Mouse (Mus musculus): ENCODE data around the gene Gm10717. TPM values are rescaled to one million over a fixed set of nuclear protein-coding genes. Genes with fewer than 3 reads are reported as not detected.
"Not testable (repeated sequence)": the region's sequence is repeated elsewhere in the genome, so short reads cannot be mapped to it uniquely, and the experiment has no call there.

The Gm10717 gene
- total RNA-seq (2021) = not detected

- DNase-seq (ENCODE audit: low spot score in 2 of 2) = peak in 1 of 2 experiments; percentile 5
- intact Hi-C loops (cut with DNase I) = not testable (repeated sequence)
These were observed at the start of gene Gm10717 for GRCm38 (mm10) chr9:3024912-3025467. Gene Gm10717 (plus strand): TSS chr9:3025417.

GRCm38 (mm10) chr9:3000445-3000972 is 24.7 kb upstream of the Gm10717 start, which contains the start of gene Gm10722:
Gene Gm10722 (plus strand): TSS chr9:3000922.
- intact Hi-C loops (cut with DNase I) = not testable (repeated sequence)
- peak in 1 of 2 experiments; percentile 23 for DNase-seq (ENCODE audit: low spot score in 2 of 2)

GRCm38 (mm10) chr9:3001006-3001405 is 24.2 kb upstream of the Gm10717 start:
- DNase-seq (ENCODE audit: low spot score in 2 of 2) = peak in 1 of 2 experiments; percentile 3
- intact Hi-C loops (cut with DNase I) = not testable (repeated sequence)

GRCm38 (mm10) chr9:3001948-3002659 is 23.1 kb upstream of the Gm10717 start:
- DNase-seq (ENCODE audit: low spot score in 2 of 2) = peak; percentile 78 to 91
- intact Hi-C loops (cut with DNase I) = not testable (repeated sequence)

DNA sequence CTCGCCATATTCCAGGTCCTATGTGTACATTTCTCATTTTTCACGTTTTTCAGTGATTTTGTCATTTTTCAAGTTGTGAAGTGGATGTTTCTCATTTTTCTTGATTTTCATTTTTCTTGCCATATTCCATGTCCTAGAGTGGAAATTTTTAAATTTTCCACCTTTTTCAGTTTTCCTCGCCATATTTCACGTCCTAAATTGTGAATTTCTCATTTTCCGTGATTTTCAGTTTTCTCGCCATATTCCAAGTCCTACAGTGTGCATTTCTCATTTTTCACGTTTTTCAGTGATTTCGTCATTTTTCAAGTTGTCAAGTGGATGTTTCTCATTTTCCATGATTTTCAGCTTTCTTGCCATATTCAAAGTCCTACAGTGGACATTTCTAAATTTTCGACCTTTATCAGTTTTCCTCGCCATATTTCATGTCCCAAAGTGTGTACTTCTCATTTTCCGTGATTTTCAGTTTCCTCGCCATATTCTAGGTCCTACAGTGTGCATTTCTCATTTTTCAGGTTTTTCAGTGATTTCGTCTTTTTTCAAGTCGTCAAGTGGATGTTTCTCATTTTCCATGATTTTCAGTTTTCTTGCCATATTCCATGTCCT is 22.3 kb upstream of the Gm10717 start, which contains the start of gene Gm11168:
Gene Gm11168 (plus strand): TSS at position 553 of the 603 bp plus-strand sequence.
- DNase-seq (ENCODE audit: low spot score in 2 of 2); intact Hi-C loops (cut with DNase I): not testable (repeated sequence)

DNA sequence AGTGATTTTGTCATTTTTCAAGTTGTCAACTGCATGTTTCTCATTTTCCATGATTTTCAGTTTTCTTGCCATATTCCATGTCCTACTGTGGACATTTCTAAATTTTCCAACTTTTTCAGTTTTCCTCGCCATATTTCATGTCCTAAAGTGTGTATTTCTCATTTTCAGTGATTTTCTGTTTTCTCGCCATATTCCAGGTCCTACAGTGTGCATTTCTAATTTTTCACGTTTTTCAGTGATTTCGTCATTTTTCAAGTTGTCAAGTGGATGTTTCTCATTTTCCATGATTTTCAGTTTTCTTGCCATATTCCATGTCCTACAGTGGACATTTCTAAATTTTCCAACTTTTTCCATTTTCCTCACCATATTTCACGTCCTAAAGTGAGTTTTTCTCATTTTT is 19.0 kb upstream of the Gm10717 start:
- intact Hi-C loops (cut with DNase I); DNase-seq (ENCODE audit: low spot score in 2 of 2): not testable (repeated sequence)

GRCm38 (mm10) chr9:3006636-3007035 is 18.6 kb upstream of the Gm10717 start:
- intact Hi-C loops (cut with DNase I) = not testable (repeated sequence)
- peak; percentile 69 to 94 for DNase-seq (ENCODE audit: low spot score in 2 of 2)

DNA sequence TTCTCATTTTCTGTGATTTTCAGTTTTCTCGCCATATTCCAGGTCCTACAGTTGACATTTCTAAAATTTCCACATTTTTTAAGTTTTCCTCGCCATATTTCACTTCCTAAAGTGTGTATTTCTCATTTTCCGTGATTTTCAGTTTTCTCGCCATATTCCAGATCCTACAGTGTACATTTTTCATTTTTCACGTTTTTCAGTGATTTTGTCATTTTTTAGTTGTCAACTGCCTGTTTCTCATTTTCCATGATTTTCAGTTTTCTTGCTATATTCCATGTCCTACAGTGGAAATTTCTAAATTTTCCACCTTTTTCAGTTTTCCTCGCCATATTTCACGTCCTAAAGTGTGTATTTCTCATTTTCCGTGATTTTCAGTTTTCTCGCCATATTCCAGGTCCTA is 17.9 kb upstream of the Gm10717 start:
- DNase-seq (ENCODE audit: low spot score in 2 of 2); intact Hi-C loops (cut with DNase I): not testable (repeated sequence)

GRCm38 (mm10) chr9:3009331-3009730 is 15.9 kb upstream of the Gm10717 start:
- DNase-seq (ENCODE audit: low spot score in 2 of 2); intact Hi-C loops (cut with DNase I): not testable (repeated sequence)

DNA sequence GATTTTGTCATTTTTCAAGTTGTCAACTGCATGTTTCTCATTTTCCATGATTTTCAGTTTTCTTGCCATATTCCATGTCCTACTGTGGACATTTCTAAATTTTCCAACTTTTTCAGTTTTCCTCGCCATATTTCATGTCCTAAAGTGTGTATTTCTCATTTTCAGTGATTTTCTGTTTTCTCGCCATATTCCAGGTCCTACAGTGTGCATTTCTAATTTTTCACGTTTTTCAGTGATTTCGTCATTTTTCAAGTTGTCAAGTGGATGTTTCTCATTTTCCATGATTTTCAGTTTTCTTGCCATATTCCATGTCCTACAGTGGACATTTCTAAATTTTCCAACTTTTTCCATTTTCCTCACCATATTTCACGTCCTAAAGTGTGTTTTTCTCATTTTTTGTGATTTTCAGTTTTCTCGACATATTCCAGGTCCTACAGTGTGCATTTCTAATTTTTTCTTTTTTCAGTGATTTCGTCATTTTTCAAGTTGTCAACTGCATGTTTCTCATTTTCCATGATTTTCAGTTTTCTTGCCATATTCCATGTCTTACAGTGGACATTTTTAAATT is 13.1 kb upstream of the Gm10717 start:
- DNase-seq (ENCODE audit: low spot score in 2 of 2); intact Hi-C loops (cut with DNase I): not testable (repeated sequence)

- intact Hi-C loops (cut with DNase I); DNase-seq (ENCODE audit: low spot score in 2 of 2): not testable (repeated sequence)
These were observed 12.4 kb upstream of the Gm10717 start, which contains the start of gene Gm10721 for GRCm38 (mm10) chr9:3012733-3013279. Gene Gm10721 (plus strand): TSS chr9:3013140.

GRCm38 (mm10) chr9:3015354-3015753 is 9.9 kb upstream of the Gm10717 start, which contains the start of gene Gm10720:
Gene Gm10720 (plus strand): TSS chr9:3015654.
- not testable (repeated sequence) for DNase-seq (ENCODE audit: low spot score in 2 of 2)

DNA sequence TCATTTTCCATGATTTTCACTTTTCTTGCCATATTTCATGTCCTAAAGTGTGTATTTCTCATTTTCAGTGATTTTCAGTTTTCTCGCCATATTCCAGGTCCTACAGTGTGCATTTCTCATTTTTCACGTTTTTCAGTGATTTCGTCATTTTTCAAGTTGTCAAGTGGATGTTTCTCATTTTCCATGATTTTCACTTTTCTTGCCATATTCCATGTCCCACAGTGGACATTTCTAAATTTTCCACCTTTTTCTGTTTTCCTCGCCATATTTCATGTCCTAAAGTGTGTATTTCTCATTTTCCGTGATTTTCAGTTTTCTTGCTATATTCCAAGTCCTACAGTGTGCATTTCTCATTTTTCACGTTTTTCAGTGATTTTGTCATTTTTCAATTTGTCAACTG is 9.3 kb upstream of the Gm10717 start:
- intact Hi-C loops (cut with DNase I); DNase-seq (ENCODE audit: low spot score in 2 of 2): not testable (repeated sequence)

More at GRCm38 (mm10) chr9:3015354-3015753, 9.9 kb upstream of the Gm10717 start, which contains the start of gene Gm10720:
- intact Hi-C loops (cut with DNase I) = not testable (repeated sequence)

DNA sequence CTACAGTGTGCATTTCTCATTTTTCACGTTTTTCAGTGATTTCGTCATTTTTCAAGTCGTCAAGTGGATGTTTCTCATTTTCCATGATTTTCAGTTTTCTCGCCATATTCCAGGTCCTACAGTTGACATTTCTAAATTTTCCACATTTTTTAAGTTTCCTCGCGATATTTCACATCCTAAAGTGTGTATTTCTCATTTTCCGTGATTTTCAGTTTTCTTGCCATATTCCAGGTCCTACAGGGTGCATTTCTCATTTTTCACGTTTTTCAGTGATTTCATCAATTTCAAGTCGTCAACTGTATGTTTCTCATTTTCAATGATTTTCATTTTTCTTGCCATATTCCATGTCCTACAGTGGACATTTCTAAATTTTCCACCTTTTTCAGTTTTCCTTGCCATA is 8.1 kb upstream of the Gm10717 start, which contains the start of gene Gm10719:
Gene Gm10719 (plus strand): TSS at position 301 of the 400 bp plus-strand sequence.
- intact Hi-C loops (cut with DNase I); DNase-seq (ENCODE audit: low spot score in 2 of 2): not testable (repeated sequence)

- intact Hi-C loops (cut with DNase I); DNase-seq (ENCODE audit: low spot score in 2 of 2): not testable (repeated sequence)
These were observed 6.3 kb upstream of the Gm10717 start for GRCm38 (mm10) chr9:3018944-3019343.

GRCm38 (mm10) chr9:3019835-3020727 is 5.1 kb upstream of the Gm10717 start:
- intact Hi-C loops (cut with DNase I) = not testable (repeated sequence)
- DNase-seq (ENCODE audit: low spot score in 2 of 2) = peak in 1 of 2 experiments; percentile 10

DNA sequence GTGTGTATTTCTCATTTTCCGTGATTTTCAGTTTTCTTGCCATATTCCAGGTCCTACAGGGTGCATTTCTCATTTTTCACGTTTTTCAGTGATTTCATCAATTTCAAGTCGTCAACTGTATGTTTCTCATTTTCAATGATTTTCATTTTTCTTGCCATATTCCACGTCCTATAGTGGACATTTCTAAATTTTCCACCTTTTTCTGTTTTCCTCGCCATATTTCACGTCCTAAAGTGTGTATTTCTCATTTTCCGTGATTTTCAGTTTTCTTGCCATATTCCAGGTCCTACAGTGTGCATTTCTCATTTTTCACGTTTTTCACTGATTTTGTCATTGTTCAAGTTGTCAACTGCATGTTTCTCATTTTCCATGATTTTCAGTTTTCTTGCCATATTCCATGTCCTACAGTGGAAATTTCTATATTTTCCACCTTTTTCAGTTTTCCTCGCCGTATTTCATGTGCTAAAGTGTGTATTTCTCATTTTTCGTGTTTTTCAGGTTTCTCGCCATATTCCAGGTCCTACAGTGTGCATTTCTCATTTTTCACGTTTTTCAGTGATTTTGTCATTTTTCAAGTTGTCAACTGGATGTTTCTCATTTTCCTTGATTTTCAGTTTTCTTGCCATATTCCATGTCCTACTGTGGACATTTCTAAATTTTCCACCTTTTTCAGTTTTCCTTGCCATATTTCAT is 2.8 kb upstream of the Gm10717 start:
- DNase-seq (ENCODE audit: low spot score in 2 of 2) = peak in 1 of 2 experiments; percentile 44
- intact Hi-C loops (cut with DNase I) = not testable (repeated sequence)

Measured in left cerebral cortex, postnatal 36 days (tissue).